Mouse (Mus musculus): ENCODE results near the gene Pkig.

DNA sequence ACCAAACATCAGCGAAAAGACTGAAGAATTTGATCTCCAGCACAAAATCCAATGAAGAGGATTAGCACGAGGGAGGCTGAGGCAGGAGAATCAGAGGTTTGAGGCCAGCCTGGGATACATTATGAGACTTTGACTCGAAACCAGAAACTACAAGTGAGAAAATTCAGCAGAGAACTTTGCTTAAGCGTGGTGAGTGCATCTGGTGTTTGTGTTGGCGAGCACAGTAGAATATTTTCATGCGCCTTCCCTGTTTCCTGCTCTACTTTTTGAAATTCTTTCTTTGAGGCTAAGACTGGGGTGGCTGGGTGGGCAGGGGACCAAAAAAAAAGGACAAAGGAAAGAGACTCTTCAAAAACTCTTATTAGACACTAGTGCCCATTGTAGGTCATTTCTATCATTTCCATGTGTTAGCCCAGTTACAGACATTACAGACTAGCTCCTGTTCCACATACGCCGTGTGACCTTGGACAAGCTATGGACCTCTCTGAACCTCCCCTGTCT is 53.2 kb downstream of the Pkig start:
- TF ChIP-seq CTCF (IDR thresholded peaks at IDR 0.05; ENCODE audit: control insufficient read depth, insufficient read depth, low read length) (no peak), POLR2A (IDR thresholded peaks at IDR 0.05; ENCODE audit: borderline replicate concordance, control insufficient read depth, low read depth, low read length) (no peak)
